Mouse (Mus musculus) limb, embryonic 14.5 days (tissue): ENCODE measurements at regions not wholly inside any gene's neighbourhood (a gene's known extent, or its start where the extent isn't known, plus 50 kb on each side); places are given as distances from the start of the nearest gene placed in this dataset.

Source experiments
- ATAC-seq: fragments of 200-750 bp; cut with Nextera tagmentation; 2 replicates; pipeline ENCODE4 v1.8.0; 2017; ENCODE audit warnings: low read depth, moderate number of reproducible peaks, moderate TSS enrichment; ENCODE audit not compliant: low FRiP score
- DNase-seq: peaks from one replicate; pipeline ENCODE4 v3.0.0-alpha.2; 2015; ENCODE audit warnings: low spot score
- H3K27ac ChIP-seq: fragments of 300-500 bp; sonication (generic); replicated peaks from 2 replicates; pipeline ENCODE4 v1.5.1; 2014; ENCODE audit warnings: low read depth, mild to moderate bottlenecking, low read length, moderate library complexity, mixed read lengths
- H3K27me3 ChIP-seq: fragments of 300-500 bp; sonication (generic); 2 replicates; pipeline ENCODE4 v1.6.1; 2014; ENCODE audit warnings: low read length, mixed read lengths; ENCODE audit not compliant: control insufficient read depth, insufficient read depth
- H3K36me3 ChIP-seq: fragments of 300-500 bp; sonication (generic); 2 replicates; pipeline ENCODE4 v1.6.1; 2014; ENCODE audit warnings: mild to moderate bottlenecking, low read length, moderate library complexity, mixed read lengths; ENCODE audit not compliant: control insufficient read depth, insufficient read depth
- H3K4me1 ChIP-seq: fragments of 300-500 bp; sonication (generic); 2 replicates; pipeline ENCODE4 v1.6.1; 2014; ENCODE audit warnings: antibody characterized with exemption, low read length, mixed read lengths; ENCODE audit not compliant: control insufficient read depth, insufficient read depth
- H3K4me2 ChIP-seq: fragments of 300-500 bp; sonication (generic); replicated peaks from 2 replicates; pipeline ENCODE4 v1.6.1; 2014; ENCODE audit warnings: low read depth, mild to moderate bottlenecking, low read length, moderate library complexity; ENCODE audit not compliant: severe bottlenecking
- H3K4me3 ChIP-seq: fragments of 300-500 bp; sonication (generic); replicated peaks from 2 replicates; pipeline ENCODE4 v1.5.1; 2014; ENCODE audit warnings: low read length
- H3K9ac ChIP-seq: fragments of 300-500 bp; sonication (generic); 2 replicates; pipeline ENCODE4 v1.6.1; 2014; ENCODE audit warnings: mild to moderate bottlenecking, low read depth, low read length, moderate library complexity; ENCODE audit not compliant: severe bottlenecking
- H3K9me3 ChIP-seq: fragments of 300-500 bp; sonication (generic); 2 replicates; pipeline ENCODE4 v1.6.1; 2016; ENCODE audit warnings: low read length; ENCODE audit not compliant: control insufficient read depth
- POLR2A ChIP-seq: fragments of 200-500 bp; IDR thresholded peaks from 2 replicates; pipeline ENCODE4 v1.8.0; 2012; ENCODE audit warnings: inconsistent platforms, mild to moderate bottlenecking, moderate library complexity, borderline replicate concordance; ENCODE audit not compliant: insufficient read depth, insufficient read length; ENCODE audit errors: extremely low read depth
- WGBS: fragments of 180-500 bp; shearing (Covaris S2); extraction: QIAGEN DNeasy Blood & Tissue Kit; methylation state at CpG from one replicate; pipeline ENCODE4 v1.1.7; 2014; 5-methylcytosine and 5-hydroxymethylcytosine counted together

- 59% methylated on average over 3 of the region's 3 CpGs for WGBS
- Histone ChIP-seq H3K4me3 (no peak overlapping the region), H3K27ac (no peak overlapping the region), H3K9me3 (no peaks in the 10 kb centered on the region), H3K9ac (no peak overlapping the region), H3K36me3 (no peaks in the 10 kb centered on the region), H3K27me3 (no peaks in the 10 kb centered on the region), H3K4me1 (0 out of 2 replicates have a peak, but pooled peaks cover 7% of the 10 kb centered on the region), H3K4me2 (no peak overlapping the region)
- ATAC-seq = no peak
- DNase-seq = no peak
- TF ChIP-seq POLR2A = no peak
These were observed 222.8 kb downstream of the Cog6 start for GRCm38 (mm10) chr3:52794218-52794617.

GRCm38 (mm10) chr3:52792801-52793200 is 224.2 kb downstream of the Cog6 start:
- no peaks in the 10 kb centered on the region for H3K36me3 ChIP-seq
- DNase-seq (no peak), ATAC-seq (no peak)
- no peak overlapping the region for H3K4me3 ChIP-seq
- no peak overlapping the region for H3K27ac ChIP-seq
- no peak for TF ChIP-seq POLR2A
- H3K9ac ChIP-seq = no peak overlapping the region
- H3K4me2 ChIP-seq = no peak overlapping the region
- H3K4me1 ChIP-seq = 0 out of 2 replicates have a peak, but pooled peaks cover 6% of the 10 kb centered on the region
- 78% methylated on average over 3 of the region's 3 CpGs for WGBS
- H3K27me3 ChIP-seq = no peaks in the 10 kb centered on the region
- no peaks in the 10 kb centered on the region for H3K9me3 ChIP-seq

DNA sequence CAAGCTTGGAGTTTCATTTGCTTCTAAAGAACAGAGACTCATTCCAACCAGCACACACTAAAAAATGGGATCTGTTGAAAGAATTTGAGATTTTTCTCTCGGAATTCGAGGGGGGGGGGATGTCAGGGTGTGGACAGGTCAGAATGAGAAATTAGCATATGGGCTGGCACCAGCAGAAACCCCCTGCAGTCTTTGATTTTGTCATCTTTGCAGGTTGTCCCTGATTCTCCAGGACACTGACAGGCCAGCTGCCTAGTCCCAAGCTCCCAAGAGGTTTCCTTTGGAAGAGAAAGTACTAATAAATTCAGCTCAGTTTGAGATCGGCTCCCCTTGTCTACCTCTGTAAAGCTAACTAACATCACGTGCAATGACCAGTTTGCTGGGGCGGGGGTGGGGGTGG is 224.9 kb downstream of the Cog6 start:
- H3K36me3 ChIP-seq = no peaks in the 10 kb centered on the region
- no peak overlapping the region for H3K4me2 ChIP-seq
- H3K27me3 ChIP-seq = no peaks in the 10 kb centered on the region
- no peak overlapping the region for H3K27ac ChIP-seq
- TF ChIP-seq POLR2A = no peak
- H3K4me3 ChIP-seq = no peak overlapping the region
- no peak overlapping the region for H3K9ac ChIP-seq
- 42% methylated on average over 5 of the region's 5 CpGs for WGBS
- ATAC-seq (no peak), DNase-seq (no peak)
- no peaks in the 10 kb centered on the region for H3K9me3 ChIP-seq
- no peaks in the 10 kb centered on the region for H3K4me1 ChIP-seq

DNA sequence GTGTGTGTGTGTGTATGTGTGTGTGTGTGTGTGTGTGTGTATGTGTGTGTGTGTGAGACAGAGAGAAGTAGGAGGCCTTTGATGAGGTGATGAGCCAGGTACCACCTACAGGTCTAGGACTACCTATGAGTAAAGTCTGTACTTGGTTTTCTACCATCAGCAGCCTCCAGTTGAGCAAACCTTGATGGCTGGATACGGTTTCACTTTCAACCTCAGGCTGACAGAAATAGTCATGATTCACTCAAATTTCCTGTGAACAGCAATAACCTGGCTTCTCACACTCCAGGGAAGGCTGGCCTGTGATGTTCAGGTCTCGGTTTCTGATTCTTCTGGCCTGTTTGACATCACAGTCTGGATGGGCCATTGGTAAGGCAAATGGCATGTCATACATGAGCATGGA is 226.1 kb downstream of the Cog6 start:
- no peak overlapping the region for H3K9ac ChIP-seq
- H3K4me1 ChIP-seq = no peaks in the 10 kb centered on the region
- H3K27me3 ChIP-seq = no peaks in the 10 kb centered on the region
- TF ChIP-seq POLR2A = no peak
- no peak overlapping the region for H3K4me3 ChIP-seq
- H3K4me2 ChIP-seq = no peak overlapping the region
- no peak overlapping the region for H3K27ac ChIP-seq
- DNase-seq (no peak), ATAC-seq (no peak)
- H3K36me3 ChIP-seq = no peaks in the 10 kb centered on the region
- WGBS = 92% methylated on average over 2 of the region's 2 CpGs
- H3K9me3 ChIP-seq = no peaks in the 10 kb centered on the region

DNA sequence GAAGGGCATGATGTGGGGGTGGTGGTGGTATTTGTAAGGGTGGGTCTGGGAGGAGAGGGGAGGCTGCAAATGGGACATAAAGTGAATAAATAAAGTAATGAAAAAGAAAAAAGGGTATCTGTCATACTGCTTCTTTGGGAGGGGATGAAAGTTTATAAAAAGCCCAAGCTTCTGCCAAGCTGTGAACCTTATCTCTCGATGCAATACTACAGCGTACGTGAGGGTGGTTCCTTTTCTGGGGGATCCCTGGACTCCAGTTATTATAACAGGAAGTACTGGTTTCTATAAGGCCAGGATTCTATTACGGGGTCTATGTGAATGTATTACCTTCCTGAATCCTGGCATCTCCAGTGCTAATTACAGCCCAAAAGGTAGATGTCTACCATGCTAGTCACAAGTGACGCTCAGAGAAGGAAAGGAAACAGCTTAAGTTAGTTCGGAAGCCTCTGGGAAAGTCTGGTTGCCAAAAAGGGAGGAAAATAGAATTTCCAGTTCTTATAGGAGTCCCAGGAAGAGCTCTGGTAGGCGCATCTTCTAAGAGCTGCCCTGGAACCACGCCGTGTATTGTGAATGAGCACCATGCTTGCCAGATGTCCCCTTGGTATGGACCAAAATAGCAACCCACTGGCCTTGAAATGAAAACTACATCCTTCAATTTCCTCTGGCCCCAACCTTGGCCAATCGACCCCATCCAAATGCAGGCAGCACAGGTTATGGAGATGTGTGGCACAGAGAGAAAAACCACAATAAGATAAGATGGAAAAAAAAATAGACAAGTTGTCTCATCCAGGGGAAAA is 228.9 kb downstream of the Cog6 start:
- no peak for TF ChIP-seq POLR2A
- no peaks in the 10 kb centered on the region for H3K27me3 ChIP-seq
- WGBS = 89% methylated on average over 10 of the region's 10 CpGs
- no peak for ATAC-seq
- H3K9me3 ChIP-seq = no peaks in the 10 kb centered on the region
- H3K4me3 ChIP-seq = no peak overlapping the region
- no peak for DNase-seq
- no peaks in the 10 kb centered on the region for H3K36me3 ChIP-seq
- H3K9ac ChIP-seq = no peak overlapping the region
- H3K4me2 ChIP-seq = no peak overlapping the region
- no peak overlapping the region for H3K27ac ChIP-seq
- no peaks in the 10 kb centered on the region for H3K4me1 ChIP-seq
